Mouse (Mus musculus): ENCODE measurements around the gene Gm128.
"Not testable (repeated sequence)": the region's sequence is repeated elsewhere in the genome, so short reads cannot be mapped to it uniquely, and the experiment has no call there.

Gm128 gene

DNA sequence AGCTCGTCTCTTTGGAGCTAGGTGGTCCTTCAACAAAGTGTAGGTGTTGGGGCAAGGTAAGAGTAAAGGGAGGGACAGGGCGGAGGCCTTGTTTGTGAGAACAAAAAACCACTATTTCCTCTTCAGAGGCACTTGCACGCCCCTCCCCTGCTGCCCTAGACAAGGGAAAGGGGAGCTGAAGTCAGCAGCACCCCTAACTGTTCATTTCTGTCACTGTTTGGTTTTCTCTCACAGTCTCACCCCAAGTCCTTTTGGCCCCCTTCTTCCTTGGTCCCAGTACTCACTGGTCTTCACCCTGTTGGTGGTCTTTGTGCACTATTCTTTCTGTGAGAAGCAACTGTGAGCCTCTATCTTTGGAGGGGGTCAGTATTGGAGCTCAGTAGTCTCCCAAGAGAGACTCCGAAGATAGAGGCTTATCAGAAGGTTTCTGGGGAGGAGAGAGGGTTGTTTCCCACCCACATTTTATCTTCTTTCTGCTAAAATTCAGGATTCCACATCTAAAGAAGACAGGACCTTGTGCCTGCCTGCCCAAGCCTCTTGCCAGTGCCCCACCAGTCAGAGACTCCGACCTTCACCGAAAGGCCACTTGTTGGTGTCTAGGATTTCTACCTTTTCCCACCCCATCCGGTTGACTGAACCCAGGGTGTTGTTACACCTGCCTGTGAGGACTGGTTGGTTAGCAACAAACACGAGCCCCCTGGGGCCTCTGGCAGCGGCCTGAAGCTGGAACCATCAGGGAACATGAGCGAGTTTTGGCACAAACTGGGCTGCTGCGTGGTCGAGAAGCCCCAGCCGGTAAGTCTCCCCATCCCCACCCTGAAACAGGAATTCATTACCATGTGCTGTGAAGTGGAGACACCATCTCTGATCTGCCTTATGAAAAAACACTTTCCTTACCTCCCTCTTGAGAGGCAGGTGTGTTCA lies 9.8 kb downstream of the Gm128 start, which contains the start of gene Mllt11:
Mllt11 (minus strand) TSS at position 874 of the 924 bp plus-strand sequence.
- DNase-seq (ENCODE audit: low spot score in 2 of 2): no peak

DNA sequence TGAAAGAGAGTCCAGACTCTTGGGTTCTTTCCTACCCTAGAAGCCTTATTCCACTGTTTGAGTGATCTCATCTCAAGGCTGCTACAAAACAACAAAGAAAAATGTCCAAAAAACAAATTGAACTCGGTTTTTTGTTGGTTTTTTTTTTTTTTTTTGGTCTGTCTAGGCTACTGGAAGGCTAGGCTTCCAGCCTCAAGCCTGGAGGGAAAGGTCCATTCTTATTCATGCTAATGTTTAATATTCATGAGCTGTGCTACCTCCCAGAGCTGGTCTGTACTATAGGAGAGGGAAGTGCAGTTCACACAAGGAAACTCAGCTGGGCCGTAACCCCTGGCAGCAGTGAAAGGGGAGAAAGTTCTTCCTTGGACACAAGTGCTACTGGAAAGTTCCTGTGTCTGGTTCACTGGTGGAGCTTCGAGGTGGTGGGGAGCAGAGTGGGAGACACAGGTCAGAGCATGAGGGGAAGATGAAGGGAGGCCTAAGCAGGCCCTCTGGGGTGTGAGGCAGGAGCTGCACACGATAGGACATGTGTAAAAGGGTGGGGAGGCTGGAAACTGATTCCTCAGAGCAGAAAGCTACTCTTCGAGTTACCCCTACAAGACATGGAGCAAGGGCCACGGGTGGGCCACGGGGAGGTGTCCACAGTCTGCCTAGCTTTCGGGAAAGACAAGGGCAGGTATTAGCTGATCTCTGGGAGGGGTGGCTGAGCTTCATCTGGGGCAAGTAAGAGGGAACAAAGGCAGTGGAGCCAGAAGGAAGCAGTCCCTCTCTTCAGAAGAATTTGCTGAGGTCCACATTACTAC lies 10.7 kb downstream of the Gm128 start:
- no peak for DNase-seq (ENCODE audit: low spot score in 2 of 2)

DNA sequence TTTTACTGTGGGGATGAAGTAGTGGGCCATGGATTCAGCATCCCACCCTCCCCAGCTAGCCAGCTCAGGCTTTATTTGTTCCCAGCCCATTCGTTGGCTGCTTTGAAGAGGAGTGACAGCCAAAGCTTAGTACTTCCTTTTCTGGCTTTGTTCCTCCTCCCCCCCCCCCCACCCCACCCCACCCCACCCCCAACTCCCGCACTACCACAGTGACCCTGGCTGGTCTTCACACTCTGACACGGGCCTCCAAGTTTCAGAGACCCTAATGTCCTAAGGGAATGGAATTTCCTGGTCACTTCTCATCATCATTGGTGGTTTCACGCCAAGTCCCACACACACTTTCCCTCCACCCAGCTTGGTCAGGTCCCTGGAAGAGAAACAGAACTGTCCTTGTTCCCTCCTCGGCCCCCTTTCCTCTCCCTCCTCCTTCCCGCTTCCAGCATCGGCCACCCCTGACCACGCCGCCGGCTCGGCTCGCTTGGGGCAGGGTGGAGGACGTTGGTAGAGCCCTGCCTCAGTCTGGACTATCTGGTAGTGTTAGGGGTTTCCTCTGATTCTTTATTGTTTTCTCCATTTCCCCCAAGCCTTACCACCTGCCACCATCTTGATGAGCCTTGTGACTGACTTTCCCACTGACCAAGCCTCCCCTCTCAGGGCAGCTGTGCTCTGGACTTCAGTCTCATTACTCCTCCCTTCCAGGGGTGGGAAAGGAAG lies 11.5 kb downstream of the Gm128 start:
- peak; percentile 76 to 82 for DNase-seq (ENCODE audit: low spot score in 2 of 2)

DNA sequence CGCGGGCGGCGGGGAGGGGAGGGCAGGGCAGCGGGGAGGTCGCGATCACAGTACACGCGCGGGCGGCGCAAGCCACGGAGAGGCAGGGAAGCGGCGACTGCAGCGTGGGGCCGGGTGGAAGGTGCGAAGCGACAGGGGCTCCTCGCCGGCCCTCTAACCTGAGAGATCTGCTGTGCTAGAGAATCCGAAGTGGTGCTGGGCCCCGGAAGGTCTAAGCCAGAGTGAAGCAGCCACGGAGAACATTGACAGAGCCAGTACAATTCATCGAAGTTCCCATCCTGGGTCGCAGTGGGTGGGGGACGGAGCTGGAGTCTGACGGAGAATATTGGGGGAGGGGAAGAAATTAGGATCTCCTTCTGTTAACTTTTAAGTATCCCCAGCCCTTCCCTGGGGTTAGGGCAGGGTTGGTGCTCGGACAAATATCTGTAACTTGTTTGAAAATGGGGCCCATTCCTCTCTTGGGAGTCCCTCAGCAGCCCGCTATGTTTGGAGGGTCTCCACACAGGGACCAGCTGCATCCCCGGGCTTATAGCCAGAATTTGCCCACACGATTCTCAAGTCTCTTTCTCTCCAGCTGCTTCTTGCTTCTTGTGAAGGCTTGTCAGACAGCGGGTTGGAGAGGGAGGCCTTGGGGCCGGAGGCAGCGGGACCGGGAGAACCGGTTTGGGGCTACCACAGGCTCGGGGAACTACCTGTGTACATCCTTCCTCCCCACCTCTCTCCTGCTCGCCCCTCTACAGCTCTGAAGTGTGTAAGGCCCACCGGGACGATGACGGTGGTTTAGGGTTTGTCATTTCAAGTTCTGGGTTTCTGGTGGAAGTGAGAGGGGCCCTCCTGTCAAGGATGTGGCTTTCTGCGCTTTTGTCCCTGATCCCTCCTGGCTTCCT lies 12.3 kb downstream of the Gm128 start:
- peak; percentile 87 to 92 for DNase-seq (ENCODE audit: low spot score in 2 of 2)

DNA sequence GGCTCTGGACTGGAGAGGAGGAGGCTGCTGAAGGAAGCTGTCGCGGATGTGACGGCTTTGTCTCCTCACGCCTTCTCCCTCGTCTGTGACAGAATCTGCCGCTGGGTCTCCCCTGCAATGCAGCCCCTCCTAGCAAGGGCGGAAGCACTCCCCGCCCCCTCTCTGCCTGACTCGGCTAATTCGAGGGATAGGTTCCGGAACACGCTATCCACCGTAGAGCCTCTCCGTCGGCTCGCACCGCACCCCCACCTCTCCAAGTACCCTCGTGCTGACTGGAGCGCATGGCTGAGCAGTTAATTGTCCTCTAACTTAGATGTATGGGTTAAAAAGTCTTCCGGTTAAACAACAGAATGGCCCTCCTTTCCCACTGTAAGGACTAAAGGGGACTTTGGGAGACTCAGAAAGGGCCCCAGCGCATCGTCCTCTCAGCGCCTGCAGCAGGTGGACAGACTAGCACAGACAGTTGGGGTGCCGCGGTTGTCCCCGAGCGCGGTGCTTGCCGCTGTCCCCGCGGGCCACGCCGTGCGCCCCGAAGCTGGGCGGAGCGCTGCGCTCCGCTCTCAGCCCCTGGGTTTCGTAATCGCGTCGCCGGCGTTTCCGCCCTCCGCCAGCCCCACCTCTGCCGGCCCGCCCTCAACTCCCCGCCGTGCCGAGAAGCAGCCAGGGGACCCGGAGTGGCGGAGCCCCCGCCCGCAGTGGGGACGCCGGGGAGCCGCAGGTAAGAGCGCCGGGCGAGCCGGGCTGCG lies 13.1 kb downstream of the Gm128 start, which contains the start of gene Cdc42se1:
Cdc42se1 (plus strand) TSS at position 585 of the 746 bp plus-strand sequence.
- peak; percentile 96 for DNase-seq (ENCODE audit: low spot score in 2 of 2)

DNA sequence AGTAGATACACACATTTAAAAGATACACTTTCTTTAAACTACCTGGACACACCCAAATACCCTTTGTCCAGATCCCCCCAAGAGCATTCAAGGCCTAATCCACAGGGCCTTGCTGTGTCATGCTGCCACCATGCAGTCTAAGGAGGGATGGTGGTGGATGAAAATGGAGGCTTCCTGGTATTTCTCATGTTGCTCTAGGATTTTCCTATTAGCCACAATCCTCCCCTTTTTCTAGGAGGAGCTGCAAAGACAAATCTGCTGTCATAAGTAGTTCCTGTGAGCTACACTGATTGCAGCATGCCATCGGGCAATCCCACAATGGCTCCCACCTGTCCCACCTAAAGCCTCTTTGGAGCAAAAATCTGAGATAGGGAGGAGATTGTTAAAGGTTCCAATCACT lies 14.2 kb downstream of the Gm128 start:
- no peak for DNase-seq (ENCODE audit: low spot score in 2 of 2)

DNA sequence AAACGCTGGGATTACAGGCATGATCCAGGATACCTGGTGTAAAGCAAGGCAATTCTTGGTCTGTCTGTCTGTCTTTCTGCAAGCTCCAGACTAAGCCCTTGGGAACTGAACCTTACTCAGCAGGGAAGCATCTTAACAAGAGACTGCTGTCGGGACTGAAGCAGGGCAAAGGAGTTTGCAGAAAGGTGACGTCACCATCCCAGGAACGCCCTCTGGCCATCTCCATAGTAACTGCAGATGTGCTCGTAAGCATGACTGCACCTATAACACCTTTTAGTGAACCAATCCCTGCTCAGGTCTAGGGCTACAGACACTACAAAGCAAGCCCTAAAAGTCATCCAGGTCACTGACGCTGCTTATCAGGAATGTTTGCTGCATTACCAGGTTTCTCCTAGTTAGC lies 17.1 kb downstream of the Gm128 start:
- DNase-seq (ENCODE audit: low spot score in 2 of 2): no peak

DNA sequence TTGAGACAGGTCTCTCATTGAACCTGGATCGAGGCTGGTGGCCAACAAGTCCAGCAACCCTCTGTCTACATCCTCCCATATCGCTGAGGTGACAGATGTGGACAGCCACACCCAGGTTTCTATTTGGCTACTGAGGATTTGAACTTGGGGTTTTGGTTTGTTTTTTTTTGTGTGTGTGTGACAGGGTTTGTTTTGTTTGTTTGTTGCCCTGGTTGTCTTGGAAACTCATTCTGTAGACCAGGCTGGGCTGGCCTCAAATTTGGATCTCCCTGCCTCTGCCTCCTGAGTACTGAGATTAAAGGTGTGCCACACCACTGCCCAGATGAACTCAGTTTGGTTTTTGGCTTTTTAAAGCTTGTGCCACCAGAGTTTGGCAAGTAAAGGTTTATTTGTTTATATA lies 18.4 kb downstream of the Gm128 start:
- DNase-seq (ENCODE audit: low spot score in 2 of 2): no peak

DNA sequence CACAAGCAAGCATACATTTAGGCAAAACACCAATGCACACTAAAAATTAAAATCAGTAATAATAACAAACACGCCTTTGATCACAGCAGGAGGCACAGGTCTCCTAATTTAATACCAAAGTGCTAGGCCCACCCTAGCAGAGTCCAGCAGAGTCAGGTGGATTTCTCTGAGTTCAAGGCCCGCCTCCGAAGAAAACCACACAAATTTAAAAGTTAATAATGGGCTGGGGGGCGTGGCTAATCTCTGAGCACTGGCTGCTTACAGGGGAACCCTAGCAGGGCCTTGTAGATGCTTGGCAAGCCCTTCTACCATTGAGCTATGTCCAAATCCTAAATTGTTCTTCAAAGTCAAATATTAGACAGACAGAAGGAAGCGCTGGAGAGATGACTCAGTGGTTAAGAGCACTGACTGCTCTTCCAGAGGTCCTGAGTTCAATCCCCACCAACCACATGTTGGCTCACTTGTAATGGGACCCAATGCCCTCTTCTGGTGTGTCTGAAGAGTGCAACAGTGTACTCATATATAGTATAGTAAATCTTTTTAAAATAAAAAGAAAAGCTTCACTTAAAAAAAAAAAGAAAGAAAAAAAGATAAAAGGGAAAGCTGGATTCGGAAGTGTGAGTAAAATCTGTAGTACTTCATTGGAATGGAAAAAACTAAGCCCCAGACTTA lies 22.8 kb downstream of the Gm128 start:
- no peak for DNase-seq (ENCODE audit: low spot score in 2 of 2)

DNA sequence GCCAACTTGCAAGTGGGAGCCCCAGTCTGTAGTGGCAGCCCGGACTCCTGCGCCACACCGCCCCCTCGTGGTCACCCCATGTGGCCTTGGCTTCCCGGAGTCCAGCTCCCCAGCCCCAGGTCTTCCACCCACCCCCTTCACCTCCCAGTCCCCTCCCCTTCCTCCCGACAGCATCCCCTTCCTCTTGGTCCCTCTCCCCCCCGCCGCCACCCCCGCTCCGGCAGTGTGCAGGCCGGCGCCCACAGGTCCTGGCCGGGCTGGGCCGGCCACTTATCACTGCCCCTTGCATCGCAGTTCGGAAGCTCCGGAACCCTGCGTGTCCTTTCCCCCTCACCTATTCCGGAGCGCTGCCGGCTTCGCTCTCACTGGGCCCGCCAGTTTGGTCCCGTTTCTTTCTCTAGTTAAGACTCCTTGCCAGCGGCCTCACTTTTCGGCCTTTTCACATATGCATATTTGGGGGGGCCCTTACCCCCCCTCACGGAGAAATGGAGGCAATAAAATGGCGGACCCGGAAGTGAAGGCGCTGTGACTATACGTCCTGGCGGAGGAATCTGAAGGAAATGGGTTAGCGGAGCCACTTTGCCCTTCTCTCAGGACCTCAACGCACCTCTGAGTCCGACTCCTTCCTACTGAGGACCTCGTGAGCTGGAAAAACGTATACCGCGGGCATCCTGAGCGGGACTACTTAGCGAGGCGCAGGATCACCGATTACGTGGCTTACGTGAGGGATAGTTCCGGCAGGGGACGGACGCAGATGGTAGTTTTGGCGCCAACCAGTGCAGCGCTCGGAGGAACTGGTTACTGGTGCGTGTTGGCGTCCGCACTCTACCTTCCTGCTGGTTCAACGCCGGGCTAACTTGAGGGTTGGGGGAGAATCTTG lies 23.9 kb downstream of the Gm128 start, which contains the start of gene Gabpb2:
Gabpb2 (minus strand) TSS at position 662 of the 880 bp plus-strand sequence.
- DNase-seq (ENCODE audit: low spot score in 2 of 2): peak; percentile 91 to 94

DNA sequence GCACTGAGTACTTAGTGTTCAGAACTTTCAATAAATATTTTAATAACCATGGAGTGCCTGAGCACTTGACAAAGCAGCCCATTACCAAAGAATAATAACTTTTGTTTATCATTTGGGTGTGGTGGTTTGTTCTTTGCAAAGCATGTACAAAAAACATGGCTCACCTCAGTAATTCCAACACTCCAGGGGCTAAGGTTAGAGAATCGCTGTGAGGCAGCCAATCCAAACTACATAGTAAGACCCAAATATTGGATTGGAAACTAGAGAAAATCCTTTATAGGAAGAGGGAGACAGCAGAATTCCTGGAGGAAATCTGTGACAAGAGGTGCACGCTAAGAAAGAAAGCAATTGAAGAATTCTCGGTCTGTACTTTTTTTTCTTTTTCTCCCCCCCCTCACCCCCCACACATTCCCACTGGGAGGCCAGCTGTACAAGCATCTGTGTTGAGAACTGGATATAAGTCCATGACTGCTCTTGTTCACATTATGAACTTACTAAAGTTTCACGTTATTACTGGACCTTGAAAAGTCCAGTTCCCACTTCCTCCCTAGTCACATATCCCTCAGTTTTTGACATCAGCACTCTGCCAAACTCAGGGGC lies 24.6 kb downstream of the Gm128 start:
- no peak for DNase-seq (ENCODE audit: low spot score in 2 of 2)

DNA sequence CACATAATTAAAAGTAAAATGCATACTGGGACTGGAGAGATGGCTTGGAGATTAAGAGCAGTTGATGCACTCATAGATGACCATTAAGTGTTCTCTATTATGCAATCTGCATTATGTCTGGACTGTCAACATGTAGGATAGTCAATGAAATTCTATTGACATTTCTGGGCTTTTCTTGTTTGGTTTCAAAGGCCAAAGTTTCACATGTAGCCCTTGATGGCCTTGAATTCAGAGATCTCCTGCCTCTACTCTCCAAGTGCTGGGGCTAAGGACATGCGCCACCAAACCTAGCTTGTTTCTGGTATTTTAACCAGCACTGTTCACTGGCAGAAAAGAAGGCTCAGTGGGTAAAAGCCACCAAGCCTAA lies 27.8 kb downstream of the Gm128 start:
- DNase-seq (ENCODE audit: low spot score in 2 of 2): no peak

DNA sequence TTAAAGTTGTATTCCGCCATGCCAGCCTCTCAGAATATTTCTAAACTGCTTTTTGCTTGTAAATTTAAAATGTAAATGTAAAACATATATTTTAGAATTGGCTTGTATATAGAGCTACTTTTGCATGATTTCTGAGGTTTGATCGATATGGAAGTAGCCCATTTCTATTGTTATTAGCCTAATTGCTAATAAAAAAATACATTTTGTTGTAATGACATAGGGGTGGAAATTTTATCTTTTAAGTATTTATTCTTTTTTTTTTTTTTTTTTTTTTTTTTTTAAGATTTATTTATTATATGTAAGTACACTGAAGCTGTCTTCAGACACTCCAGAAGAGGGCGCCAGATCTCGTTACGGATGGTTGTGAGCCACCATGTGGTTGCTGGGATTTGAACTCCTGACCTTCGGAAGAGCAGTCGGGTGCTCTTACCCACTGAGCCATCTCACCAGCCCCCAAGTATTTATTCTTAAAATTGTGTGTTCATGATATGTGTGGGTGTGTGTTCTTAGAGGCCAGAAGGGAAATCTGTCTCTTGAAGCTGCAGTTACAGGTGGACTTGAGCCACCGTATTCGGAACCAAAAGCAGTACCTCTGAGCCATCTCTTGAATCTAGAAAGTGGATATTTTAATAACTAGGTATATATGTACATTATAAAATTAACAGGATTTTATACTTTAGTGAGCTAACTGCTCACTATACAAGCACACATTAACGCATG lies 28.3 kb downstream of the Gm128 start:
- DNase-seq (ENCODE audit: low spot score in 2 of 2): not testable (repeated sequence)

DNA sequence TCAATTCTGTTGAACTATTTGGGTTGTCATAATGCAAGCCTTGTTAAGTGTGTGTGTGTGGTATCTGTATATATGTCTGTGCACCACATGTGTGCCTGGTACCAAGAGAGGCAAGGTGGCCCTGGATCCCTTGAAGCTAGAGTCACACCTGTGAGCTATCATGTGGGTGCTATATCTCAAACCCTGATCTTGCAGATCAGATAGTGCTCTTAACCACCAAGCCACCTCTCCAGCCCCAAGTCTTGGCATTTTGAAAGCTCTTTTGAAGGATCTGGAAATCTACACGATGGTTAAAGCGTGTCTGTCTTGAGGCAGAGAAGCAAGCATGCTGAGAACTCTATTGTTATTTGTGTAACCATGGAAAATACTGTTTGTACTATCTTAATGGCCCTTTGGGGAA lies 30.8 kb downstream of the Gm128 start:
- DNase-seq (ENCODE audit: low spot score in 2 of 2): no peak

DNA sequence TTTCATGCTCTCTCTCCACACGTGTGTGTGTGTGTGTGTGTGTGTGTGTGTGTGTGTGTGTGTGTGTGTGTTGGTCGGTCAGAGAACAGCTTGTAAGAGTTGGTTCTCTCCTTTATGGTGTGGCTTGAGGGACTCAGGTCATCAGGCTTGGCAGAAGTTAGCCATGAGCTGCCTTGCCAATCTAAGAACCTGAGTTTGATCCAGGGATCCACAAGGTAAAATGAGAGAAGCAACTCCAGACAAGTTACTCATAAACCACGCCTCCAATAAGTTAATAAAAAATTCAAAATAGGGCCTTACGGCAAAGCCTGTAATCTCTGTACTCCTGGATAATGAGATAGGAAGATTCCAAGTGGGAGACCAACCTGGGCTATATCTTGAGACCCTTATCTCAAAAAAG lies 33.1 kb downstream of the Gm128 start:
- no peak for DNase-seq (ENCODE audit: low spot score in 2 of 2)

DNA sequence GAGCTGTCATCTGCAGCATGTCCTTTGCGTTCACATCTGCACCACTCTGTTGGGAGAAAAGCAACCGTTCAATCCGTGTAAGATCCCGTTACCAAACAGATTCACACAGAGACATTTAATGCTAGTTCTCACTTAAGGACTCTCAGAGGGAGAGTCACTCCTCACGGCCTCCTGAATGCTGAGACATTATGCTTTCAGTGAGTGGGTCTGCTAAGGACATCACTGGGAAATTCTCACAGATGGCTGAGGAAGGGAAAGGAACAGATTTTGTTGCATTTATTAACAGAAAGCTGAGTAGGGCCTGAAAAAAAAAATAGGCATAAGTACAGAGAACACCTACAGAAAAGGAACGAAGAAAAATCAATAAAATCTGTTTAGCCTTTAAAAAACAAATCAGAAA lies 37.5 kb downstream of the Gm128 start:
- peak; percentile 45 to 76 for DNase-seq (ENCODE audit: low spot score in 2 of 2)

DNA sequence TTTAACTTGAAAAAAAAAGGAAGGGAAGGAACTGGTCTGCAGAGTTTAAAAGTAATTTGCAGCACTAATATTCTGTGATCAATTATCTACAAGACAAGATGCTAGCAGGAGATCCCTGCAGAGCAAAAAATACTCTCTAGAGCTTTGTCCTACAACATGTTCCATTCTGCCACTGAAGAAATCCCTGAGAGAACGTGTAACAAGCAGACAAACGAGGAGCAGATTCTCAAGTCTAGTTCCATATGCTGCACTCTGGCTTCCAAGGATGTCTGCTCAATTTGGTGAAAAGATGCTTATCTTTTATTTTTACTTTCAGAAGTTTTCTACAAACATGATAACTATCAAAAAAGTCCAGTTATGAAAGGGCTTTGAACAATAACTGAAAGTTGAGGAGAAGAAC lies 40.8 kb downstream of the Gm128 start:
- DNase-seq (ENCODE audit: low spot score in 2 of 2): no peak

DNA sequence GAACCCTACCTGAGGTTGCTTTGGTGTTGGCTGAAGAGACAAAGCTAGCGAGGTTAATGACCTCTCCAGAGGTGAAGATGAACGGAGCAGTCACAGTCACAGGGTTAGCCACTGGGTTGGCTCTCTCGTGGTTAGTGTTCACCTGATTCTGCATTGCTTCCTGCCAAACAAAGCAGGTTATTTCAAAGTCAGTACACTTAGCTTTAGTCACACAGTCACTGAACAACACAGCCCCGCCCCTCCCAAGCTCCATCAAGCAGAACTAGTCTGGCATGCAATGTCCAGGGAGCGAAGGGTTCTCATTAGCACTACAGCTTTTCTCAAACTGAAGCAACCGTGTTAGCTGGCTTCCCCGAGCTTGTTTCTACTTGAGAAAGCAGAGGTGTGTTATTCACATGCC lies 41.3 kb downstream of the Gm128 start:
- DNase-seq (ENCODE audit: low spot score in 2 of 2): no peak
